Mouse (Mus musculus) kidney, embryonic 15.5 days (tissue): ENCODE results near the gene Sept4. TPM values are rescaled to one million over a fixed set of nuclear protein-coding genes. Genes with fewer than 3 reads are reported as not detected.
A peak's percentile ranks its signal among the peaks of the same experiment; 100 is the strongest.

Source experiments
- ATAC-seq: fragments of 200-750 bp; cut with Nextera tagmentation; replicated peaks from 2 replicates; pipeline ENCODE4 v1.8.0; 2017; ENCODE audit warnings: moderate TSS enrichment; ENCODE audit not compliant: low FRiP score
- H3K27ac ChIP-seq: fragments of 300-500 bp; sonication (generic); 2 replicates; pipeline ENCODE4 v1.5.1; 2015; ENCODE audit warnings: mild to moderate bottlenecking, inconsistent platforms
- H3K27me3 ChIP-seq: fragments of 300-500 bp; sonication (generic); 2 replicates; pipeline ENCODE4 v1.6.1; 2015; ENCODE audit warnings: inconsistent platforms
- H3K36me3 ChIP-seq: fragments of 300-500 bp; sonication (generic); 2 replicates; pipeline ENCODE4 v1.6.1; 2015; ENCODE audit warnings: inconsistent platforms
- H3K4me1 ChIP-seq: fragments of 300-500 bp; sonication (generic); 2 replicates; pipeline ENCODE4 v1.6.1; 2015; ENCODE audit warnings: inconsistent platforms
- H3K4me2 ChIP-seq: fragments of 300-500 bp; sonication (generic); 2 replicates; pipeline ENCODE4 v1.6.1; 2015; ENCODE audit warnings: moderate library complexity, mild to moderate bottlenecking, inconsistent platforms
- H3K4me3 ChIP-seq: fragments of 300-500 bp; sonication (generic); replicated peaks from 2 replicates; pipeline ENCODE4 v1.5.1; 2015; ENCODE audit warnings: mild to moderate bottlenecking, inconsistent platforms
- H3K9ac ChIP-seq: fragments of 300-500 bp; sonication (generic); 2 replicates; pipeline ENCODE4 v1.6.1; 2015; ENCODE audit warnings: mild to moderate bottlenecking, inconsistent platforms
- H3K9me3 ChIP-seq: fragments of 300-500 bp; sonication (generic); replicated peaks from 2 replicates; pipeline ENCODE4 v1.6.1; 2016; ENCODE audit warnings: inconsistent platforms
- WGBS: fragments of 180-500 bp; shearing (Covaris S2); methylation state at CpG from one replicate; pipeline ENCODE4 v1.1.7; 2015; ENCODE audit warnings: mixed read lengths; 5-methylcytosine and 5-hydroxymethylcytosine counted together
- polyA plus RNA-seq: library from polyadenylated mRNA; unstranded; fragments of >200 nt; fragmentation: Nextera tagmentation; extraction: Ambion mirVana; gene quantifications from 2 replicates; pipeline ENCODE4 v1.2.1, GENCODE M21; 2015

Gene Sept4
- polyA plus RNA-seq, 1 experiment from 2014 or later: 60.8 TPM

- no peaks in the 10 kb centered on the region for H3K9me3 ChIP-seq
- H3K9ac ChIP-seq: no peak overlapping the region
- peaks cover 48% of the 10 kb centered on the region for H3K4me1 ChIP-seq
- no peaks in the 10 kb centered on the region for H3K27me3 ChIP-seq
- H3K27ac ChIP-seq: no peak overlapping the region
- ATAC-seq: no peak
- no peak overlapping the region for H3K4me2 ChIP-seq
- H3K4me3 ChIP-seq: no peak overlapping the region
- H3K36me3 ChIP-seq: no peaks in the 10 kb centered on the region
- 53% methylated on average over 10 of the region's 10 CpGs for WGBS
Measured at GRCm38 (mm10) chr11:87580543-87581085, 11.9 kb downstream of the Sept4 start.

GRCm38 (mm10) chr11:87581161-87581865 is 12.6 kb downstream of the Sept4 start:
- H3K9ac ChIP-seq: no peak overlapping the region
- no peak overlapping the region for H3K4me2 ChIP-seq
- WGBS: 84% methylated on average over 12 of the region's 12 CpGs
- no peaks in the 10 kb centered on the region for H3K27me3 ChIP-seq
- no peak overlapping the region for H3K4me3 ChIP-seq
- H3K36me3 ChIP-seq: no peaks in the 10 kb centered on the region
- ATAC-seq: no peak
- H3K27ac ChIP-seq: no peak overlapping the region
- peaks cover 48% of the 10 kb centered on the region for H3K4me1 ChIP-seq
- no peaks in the 10 kb centered on the region for H3K9me3 ChIP-seq

GRCm38 (mm10) chr11:87581933-87582710 is 13.4 kb downstream of the Sept4 start:
- no peak overlapping the region for H3K27ac ChIP-seq
- 89% methylated on average over 8 of the region's 8 CpGs for WGBS
- no peak overlapping the region for H3K4me3 ChIP-seq
- H3K36me3 ChIP-seq: peaks cover 4% of the 10 kb centered on the region; the same call in 1 of the 2 replicates
- no peak overlapping the region for H3K9ac ChIP-seq
- no peak overlapping the region for H3K4me2 ChIP-seq
- ATAC-seq: no peak
- H3K27me3 ChIP-seq: no peaks in the 10 kb centered on the region
- H3K4me1 ChIP-seq: peaks cover 41% of the 10 kb centered on the region
- H3K9me3 ChIP-seq: no peaks in the 10 kb centered on the region

GRCm38 (mm10) chr11:87583291-87584034 is 14.8 kb downstream of the Sept4 start:
- H3K36me3 ChIP-seq: peaks cover 4% of the 10 kb centered on the region; the same call in 1 of the 2 replicates
- no peak overlapping the region for H3K4me2 ChIP-seq
- H3K9ac ChIP-seq: no peak overlapping the region
- H3K9me3 ChIP-seq: no peaks in the 10 kb centered on the region
- no peak overlapping the region for H3K27ac ChIP-seq
- H3K4me1 ChIP-seq: peaks cover 29% of the 10 kb centered on the region
- no peak for ATAC-seq
- WGBS: 82% methylated on average over 6 of the region's 6 CpGs
- H3K27me3 ChIP-seq: no peaks in the 10 kb centered on the region
- no peak overlapping the region for H3K4me3 ChIP-seq

GRCm38 (mm10) chr11:87584711-87585505 is 16.2 kb downstream of the Sept4 start:
- H3K4me1 ChIP-seq: peaks cover 23% of the 10 kb centered on the region
- H3K9ac ChIP-seq: no peak overlapping the region
- H3K4me2 ChIP-seq: no peak overlapping the region
- H3K27ac ChIP-seq: peak overlapping the region; percentile 57
- peaks cover 4% of the 10 kb centered on the region; the same call in 1 of the 2 replicates for H3K36me3 ChIP-seq
- no peaks in the 10 kb centered on the region for H3K27me3 ChIP-seq
- no peak for ATAC-seq
- whole genome bisulfite sequencing: 68% methylated on average over 10 of the region's 10 CpGs
- no peak overlapping the region for H3K4me3 ChIP-seq
- no peaks in the 10 kb centered on the region for H3K9me3 ChIP-seq

- H3K27me3 ChIP-seq: no peaks in the 10 kb centered on the region
- peaks cover 4% of the 10 kb centered on the region; the same call in 1 of the 2 replicates for H3K36me3 ChIP-seq
- H3K4me1 ChIP-seq: peaks cover 28% of the 10 kb centered on the region
- WGBS: 91% methylated on average over 5 of the region's 5 CpGs
- H3K27ac ChIP-seq: 0 out of 2 replicates have a peak overlapping the region, but pooled peaks have one; percentile 22
- no peaks in the 10 kb centered on the region for H3K9me3 ChIP-seq
- no peak overlapping the region for H3K9ac ChIP-seq
- no peak overlapping the region for H3K4me3 ChIP-seq
- no peak overlapping the region for H3K4me2 ChIP-seq
- ATAC-seq: no peak
Measured at GRCm38 (mm10) chr11:87587211-87587874, 18.6 kb downstream of the Sept4 start.

GRCm38 (mm10) chr11:87589605-87590004 is 20.9 kb downstream of the Sept4 start:
- H3K4me2 ChIP-seq: peak overlapping the region; percentile 74; the same call in 1 of the 2 replicates

GRCm38 (mm10) chr11:87590841-87591525 is 22.3 kb downstream of the Sept4 start:
- H3K4me3 ChIP-seq: peak overlapping the region; percentile 78
- no peaks in the 10 kb centered on the region for H3K9me3 ChIP-seq
- WGBS: 2% methylated on average over 25 of the region's 25 CpGs
- ATAC-seq: no peak
- H3K36me3 ChIP-seq: peaks cover 14% of the 10 kb centered on the region
- H3K4me2 ChIP-seq: peak overlapping the region; percentile 74
- no peaks in the 10 kb centered on the region for H3K27me3 ChIP-seq
- peak overlapping the region; percentile 94 for H3K27ac ChIP-seq
- peak overlapping the region; percentile 87 for H3K9ac ChIP-seq
- peaks cover 52% of the 10 kb centered on the region for H3K4me1 ChIP-seq

More at GRCm38 (mm10) chr11:87589605-87590004, 20.9 kb downstream of the Sept4 start:
- Histone ChIP-seq H3K27ac (no peak overlapping the region), H3K9ac (0 out of 2 replicates have a peak overlapping the region, but pooled peaks have one; percentile 87), H3K4me3 (peak overlapping the region; percentile 78; the same call in 1 of the 2 replicates), H3K9me3 (no peaks in the 10 kb centered on the region), H3K4me1 (peaks cover 46% of the 10 kb centered on the region), H3K36me3 (peaks cover 14% of the 10 kb centered on the region), H3K27me3 (no peaks in the 10 kb centered on the region)
- 95% methylated on average over 8 of the region's 8 CpGs for WGBS
- ATAC-seq: no peak

- H3K27ac ChIP-seq: peak within 1 kb of the TSS; percentile 98
- H3K4me1 ChIP-seq: peaks cover 60% of the 10 kb centered on the region
- peak within 1 kb of the TSS; percentile 78 for H3K4me3 ChIP-seq
- ATAC-seq: peak; percentile 98
- H3K27me3 ChIP-seq: no peaks in the 10 kb centered on the region
- H3K9me3 ChIP-seq: no peaks in the 10 kb centered on the region
- H3K9ac ChIP-seq: peak within 1 kb of the TSS; percentile 87
- WGBS: under 1% methylated on average over 61 of the region's 61 CpGs
- H3K36me3 ChIP-seq: peaks cover 14% of the 10 kb centered on the region
- peak within 1 kb of the TSS; percentile 85 for H3K4me2 ChIP-seq
Measured at GRCm38 (mm10) chr11:87591526-87592353, 23.0 kb downstream of the Sept4 start, which contains the start of gene Mtmr4. Gene Mtmr4 (plus strand): TSS chr11:87592162.
